Mouse (Mus musculus) liver, adult 2 months (tissue): ENCODE measurements at regions not wholly inside any gene's neighbourhood (a gene's known extent, or its start where the extent isn't known, plus 50 kb on each side); places are given as distances from the start of the nearest gene placed in this dataset.
"Not testable (repeated sequence)": the region's sequence is repeated elsewhere in the genome, so short reads cannot be mapped to it uniquely, and the experiment has no call there.

Experiments used
- DNase-seq: peaks from one replicate; pipeline ENCODE4 v3.0.0-alpha.2; 2011; ENCODE audit warnings: low read depth, low spot score; ENCODE audit errors: extremely low read depth
- H3K27ac ChIP-seq: fragments of 200-500 bp; replicated peaks from 2 replicates; pipeline ENCODE4 v1.5.1; 2012; ENCODE audit warnings: low read depth, mild to moderate bottlenecking, control low read depth, inconsistent platforms, low read length; ENCODE audit not compliant: insufficient read depth
- H3K27me3 ChIP-seq: fragments of 200-500 bp; 2 replicates; pipeline ENCODE4 v1.6.1; 2012; ENCODE audit warnings: mild to moderate bottlenecking, moderate library complexity, low read length, inconsistent platforms; ENCODE audit not compliant: control insufficient read depth, insufficient read depth
- H3K36me3 ChIP-seq: fragments of 200-500 bp; 2 replicates; pipeline ENCODE4 v1.6.1; 2012; ENCODE audit warnings: low read length, inconsistent platforms; ENCODE audit not compliant: control insufficient read depth, insufficient read depth
- H3K4me1 ChIP-seq: fragments of 200-500 bp; 2 replicates; pipeline ENCODE4 v1.6.1; 2011; ENCODE audit warnings: low read length; ENCODE audit not compliant: control insufficient read depth, insufficient read depth
- H3K4me3 ChIP-seq: fragments of 200-500 bp; 2 replicates; pipeline ENCODE4 v1.5.1; 2011; ENCODE audit warnings: low read depth, mild to moderate bottlenecking, control low read depth, low read length, moderate library complexity; ENCODE audit not compliant: insufficient read depth
- H3K79me2 ChIP-seq: fragments of 200-500 bp; 2 replicates; pipeline ENCODE4 v1.6.1; 2012; ENCODE audit warnings: inconsistent platforms, mild to moderate bottlenecking, low read length, moderate library complexity; ENCODE audit not compliant: control insufficient read depth, insufficient read depth
- H3K9ac ChIP-seq: fragments of 200-500 bp; 2 replicates; pipeline ENCODE4 v1.6.1; 2012; ENCODE audit warnings: low read depth, mild to moderate bottlenecking, control low read depth, inconsistent platforms, low read length
- CTCF ChIP-seq: fragments of 200-500 bp; IDR thresholded peaks from 2 replicates; pipeline ENCODE4 v1.5.1; 2011; ENCODE audit warnings: low read depth, low read length, control low read depth
- POLR2A ChIP-seq: fragments of 200-500 bp; IDR thresholded peaks from 2 replicates; pipeline ENCODE4 v1.6.1; 2011; ENCODE audit warnings: low read length, control low read depth; ENCODE audit not compliant: insufficient read depth; ENCODE audit errors: extremely low read depth
- WGBS: fragments of 180-500 bp; shearing (Covaris S2); methylation state at CpG from one replicate; pipeline ENCODE4 v1.1.7; 2018; 5-methylcytosine and 5-hydroxymethylcytosine counted together

DNA sequence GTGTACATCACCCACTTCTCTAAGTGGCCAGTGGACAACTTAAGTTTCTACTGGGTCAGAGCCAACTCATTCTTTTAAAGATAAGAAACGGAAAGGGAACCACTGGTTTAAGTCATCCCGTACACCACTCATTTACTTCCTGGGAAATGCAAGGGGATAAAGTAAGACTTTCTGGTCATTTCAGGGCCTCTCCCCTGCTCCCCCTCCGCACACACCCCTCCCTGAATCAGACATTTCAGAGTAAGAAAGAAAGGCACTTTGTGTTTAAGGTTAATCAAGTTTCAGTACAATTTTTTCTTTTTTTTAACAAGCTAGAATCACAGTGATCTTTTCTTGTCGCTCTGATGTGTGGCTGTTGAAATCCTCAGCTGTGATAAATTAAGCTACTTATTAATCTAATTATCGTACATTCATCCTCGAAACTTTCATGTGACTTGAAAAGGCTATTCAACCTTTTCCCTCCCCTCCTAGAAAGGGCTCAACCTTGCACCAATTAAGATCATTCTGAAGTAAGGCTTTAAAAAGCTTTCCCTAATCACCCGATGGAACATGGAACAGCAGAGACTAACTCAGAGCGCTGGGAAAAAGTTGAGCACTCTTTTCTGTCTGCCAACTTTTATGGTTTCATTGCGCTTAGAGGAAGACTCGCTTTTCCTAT is 126.0 kb upstream of the Otx2 start:
- TF ChIP-seq CTCF (no peak), POLR2A (no peak)
- no peak for DNase-seq
- Histone ChIP-seq H3K4me1 (no peaks in the 10 kb centered on the region), H3K27me3 (no peaks in the 10 kb centered on the region), H3K4me3 (no peak overlapping the region), H3K79me2 (no peaks in the 10 kb centered on the region), H3K9ac (no peak overlapping the region), H3K36me3 (no peaks in the 10 kb centered on the region), H3K27ac (no peak overlapping the region)
- 75% methylated on average over 10 of the region's 10 CpGs for WGBS

DNA sequence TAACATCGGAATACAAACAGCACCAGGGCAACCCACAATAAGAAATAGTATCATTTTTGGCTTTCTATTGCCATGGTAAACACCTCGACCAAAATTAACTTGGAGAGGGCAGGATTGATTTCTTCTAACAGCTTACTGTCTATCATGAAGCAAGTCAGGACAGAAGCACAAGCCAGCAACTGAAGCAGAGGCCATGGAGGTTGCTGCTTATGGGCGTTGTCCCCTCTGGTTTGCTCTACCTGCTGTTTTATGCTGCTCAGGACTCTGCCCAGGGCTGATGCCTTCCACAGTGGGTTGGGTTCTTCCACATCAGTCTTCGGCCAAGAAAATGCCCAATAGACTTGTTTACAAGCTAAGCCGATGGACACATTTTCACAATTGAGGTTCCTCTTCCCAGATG is 117.9 kb upstream of the Otx2 start:
- H3K79me2 ChIP-seq, result no peaks in the 10 kb centered on the region
- TF ChIP-seq CTCF (no peak), POLR2A (no peak)
- H3K36me3 ChIP-seq, result no peaks in the 10 kb centered on the region
- no peak for DNase-seq
- H3K27me3 ChIP-seq, result no peaks in the 10 kb centered on the region
- H3K27ac ChIP-seq, result no peak overlapping the region
- no peak overlapping the region for H3K4me3 ChIP-seq
- H3K4me1 ChIP-seq, result no peaks in the 10 kb centered on the region
- WGBS, result 83% methylated on average over 5 of the region's 5 CpGs
- H3K9ac ChIP-seq, result no peak overlapping the region

DNA sequence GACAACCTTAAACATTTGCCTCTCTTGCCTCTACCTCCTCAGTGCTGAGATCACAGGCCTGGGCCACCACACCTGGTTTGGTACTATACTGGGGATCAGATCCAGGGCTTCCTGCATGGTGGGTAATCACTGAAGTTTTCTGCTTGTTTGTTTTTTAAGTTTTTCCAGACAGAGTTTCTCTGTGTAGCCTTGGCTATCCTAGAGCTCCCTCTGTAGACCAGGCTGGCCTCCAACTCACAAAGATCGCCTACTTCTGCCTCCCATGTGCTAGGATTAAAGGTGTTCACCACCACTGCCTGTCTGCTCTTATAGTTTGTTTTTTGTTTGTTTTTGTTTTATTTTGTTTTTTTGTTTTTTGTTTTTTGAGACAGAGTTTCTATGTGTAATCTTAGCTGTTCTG is 105.7 kb upstream of the Otx2 start:
- H3K4me3 ChIP-seq, result no peak overlapping the region
- TF ChIP-seq CTCF (no peak), POLR2A (no peak)
- H3K9ac ChIP-seq, result no peak overlapping the region
- H3K27me3 ChIP-seq, result no peaks in the 10 kb centered on the region
- 80% methylated on average over 1 of the region's 1 CpGs for WGBS
- DNase-seq, result no peak
- no peaks in the 10 kb centered on the region for H3K4me1 ChIP-seq
- H3K27ac ChIP-seq, result no peak overlapping the region
- H3K79me2 ChIP-seq, result no peaks in the 10 kb centered on the region
- no peaks in the 10 kb centered on the region for H3K36me3 ChIP-seq

DNA sequence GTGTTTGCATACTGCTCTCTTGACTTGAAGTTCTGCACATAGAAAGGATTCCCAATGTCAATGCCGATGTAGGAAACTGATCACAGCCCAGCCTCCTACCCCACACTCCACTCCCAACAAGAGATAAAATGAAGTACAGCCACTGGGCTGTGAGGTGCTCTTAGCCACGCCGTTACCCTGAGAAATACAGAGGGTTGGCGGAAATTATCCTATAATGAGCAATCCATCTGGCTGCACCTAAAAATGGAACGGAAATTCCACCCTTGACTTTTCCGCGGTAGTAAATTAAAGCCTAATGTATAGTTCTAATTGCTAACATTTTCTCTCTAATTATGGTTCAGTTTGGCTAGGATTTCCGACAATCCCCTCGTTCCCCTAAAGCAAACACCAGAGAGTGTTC is 97.2 kb upstream of the Otx2 start:
- Histone ChIP-seq H3K4me3 (no peak overlapping the region), H3K36me3 (no peaks in the 10 kb centered on the region), H3K27me3 (no peaks in the 10 kb centered on the region), H3K9ac (no peak overlapping the region), H3K27ac (no peak overlapping the region), H3K79me2 (no peaks in the 10 kb centered on the region), H3K4me1 (no peaks in the 10 kb centered on the region)
- no peak for DNase-seq
- WGBS, result 86% methylated on average over 9 of the region's 9 CpGs
- TF ChIP-seq POLR2A (no peak), CTCF (no peak)

DNA sequence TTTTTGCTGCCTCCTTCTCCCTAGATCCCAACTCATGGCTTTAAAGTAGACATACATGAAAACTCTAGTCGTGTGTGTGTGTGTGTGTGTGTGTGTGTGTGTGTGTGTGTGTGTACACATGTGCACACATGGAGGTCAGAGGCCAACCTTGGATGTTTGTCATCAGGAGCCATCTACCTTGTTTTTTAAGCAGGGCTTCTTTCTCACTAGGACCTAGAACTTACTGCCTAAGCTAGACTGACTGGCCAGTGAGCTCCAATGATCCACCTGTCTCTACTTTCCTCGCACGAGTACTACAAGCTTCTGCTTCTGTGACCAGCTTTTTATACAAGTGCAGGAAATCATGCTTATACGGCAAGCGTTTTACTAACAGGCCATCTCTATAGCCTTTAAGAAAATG is 89.1 kb upstream of the Otx2 start:
- Histone ChIP-seq H3K4me1 (no peaks in the 10 kb centered on the region), H3K4me3 (no peak overlapping the region), H3K27ac (no peak overlapping the region), H3K9ac (no peak overlapping the region), H3K27me3 (no peaks in the 10 kb centered on the region), H3K36me3 (no peaks in the 10 kb centered on the region), H3K79me2 (no peaks in the 10 kb centered on the region)
- no peak for TF ChIP-seq CTCF
- DNase-seq, result no peak
- WGBS, result 77% methylated on average over 5 of the region's 5 CpGs

DNA sequence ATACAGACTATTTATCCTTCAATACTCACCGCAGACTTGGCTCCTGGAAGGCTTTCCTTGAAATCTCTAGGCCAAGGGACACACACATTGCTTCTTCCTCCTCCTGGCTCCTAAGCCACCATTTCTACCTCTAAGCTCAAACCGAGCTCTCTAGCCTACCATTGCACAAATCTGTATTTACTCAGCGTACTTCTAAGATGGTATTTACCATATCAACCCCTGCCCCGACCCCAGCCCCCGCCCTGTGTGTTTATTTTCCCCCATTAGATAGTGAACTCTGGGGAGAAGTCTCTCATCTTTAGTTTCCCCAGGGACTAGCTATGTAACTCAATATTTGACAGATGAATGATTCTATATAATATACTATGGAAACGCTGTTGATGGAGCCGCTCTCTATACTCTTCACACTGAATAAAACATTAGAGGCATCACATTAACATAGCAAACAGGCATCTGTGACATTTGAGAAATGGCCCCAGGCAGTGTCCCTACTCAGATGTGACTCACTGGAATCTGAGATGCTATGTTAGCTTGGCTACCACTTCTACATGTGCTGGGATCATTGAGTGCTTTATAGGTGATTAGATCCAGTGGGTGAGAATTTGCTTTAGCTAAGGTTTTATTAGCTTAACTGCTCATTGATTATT is 87.5 kb upstream of the Otx2 start:
- TF ChIP-seq POLR2A (no peak), CTCF (no peak)
- Histone ChIP-seq H3K36me3 (no peaks in the 10 kb centered on the region), H3K79me2 (no peaks in the 10 kb centered on the region), H3K9ac (no peak overlapping the region), H3K4me1 (no peaks in the 10 kb centered on the region), H3K27me3 (no peaks in the 10 kb centered on the region), H3K27ac (no peak overlapping the region), H3K4me3 (no peak overlapping the region)
- no peak for DNase-seq
- 55% methylated on average over 7 of the region's 7 CpGs for WGBS

DNA sequence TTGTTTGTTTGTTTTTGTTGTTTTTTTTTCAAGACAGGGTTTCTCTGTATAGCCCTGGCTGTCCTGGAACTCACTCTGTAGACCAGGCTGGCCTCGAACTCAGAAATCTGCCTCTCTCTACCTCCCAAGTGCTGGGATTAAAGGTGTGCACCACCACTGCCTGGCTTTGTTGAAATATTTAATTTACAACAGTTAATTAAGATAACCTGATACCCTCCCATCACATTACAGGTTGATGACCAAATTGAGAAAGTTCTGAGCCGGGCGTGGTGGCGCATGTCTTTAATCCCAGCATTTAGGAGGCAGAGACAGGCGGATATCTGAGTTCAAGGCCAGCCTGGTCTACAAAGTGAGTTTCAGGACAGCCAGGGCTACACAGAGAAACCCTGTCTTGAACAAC is 81.5 kb upstream of the Otx2 start:
- H3K4me3 ChIP-seq, H3K27me3 ChIP-seq, H3K36me3 ChIP-seq, H3K27ac ChIP-seq, DNase-seq, H3K9ac ChIP-seq, H3K79me2 ChIP-seq, H3K4me1 ChIP-seq: not testable (repeated sequence)
- WGBS, result 97% methylated on average over 5 of the region's 5 CpGs
